Mouse (Mus musculus) ZHBTc4 (cell line): ENCODE results near the gene Npepl1.

ENCODE experiments used
- DNase-seq: peaks from one replicate; pipeline ENCODE4 v3.0.0-alpha.2; 2011; ENCODE audit warnings: low read depth, low spot score

Gene Npepl1

DNA sequence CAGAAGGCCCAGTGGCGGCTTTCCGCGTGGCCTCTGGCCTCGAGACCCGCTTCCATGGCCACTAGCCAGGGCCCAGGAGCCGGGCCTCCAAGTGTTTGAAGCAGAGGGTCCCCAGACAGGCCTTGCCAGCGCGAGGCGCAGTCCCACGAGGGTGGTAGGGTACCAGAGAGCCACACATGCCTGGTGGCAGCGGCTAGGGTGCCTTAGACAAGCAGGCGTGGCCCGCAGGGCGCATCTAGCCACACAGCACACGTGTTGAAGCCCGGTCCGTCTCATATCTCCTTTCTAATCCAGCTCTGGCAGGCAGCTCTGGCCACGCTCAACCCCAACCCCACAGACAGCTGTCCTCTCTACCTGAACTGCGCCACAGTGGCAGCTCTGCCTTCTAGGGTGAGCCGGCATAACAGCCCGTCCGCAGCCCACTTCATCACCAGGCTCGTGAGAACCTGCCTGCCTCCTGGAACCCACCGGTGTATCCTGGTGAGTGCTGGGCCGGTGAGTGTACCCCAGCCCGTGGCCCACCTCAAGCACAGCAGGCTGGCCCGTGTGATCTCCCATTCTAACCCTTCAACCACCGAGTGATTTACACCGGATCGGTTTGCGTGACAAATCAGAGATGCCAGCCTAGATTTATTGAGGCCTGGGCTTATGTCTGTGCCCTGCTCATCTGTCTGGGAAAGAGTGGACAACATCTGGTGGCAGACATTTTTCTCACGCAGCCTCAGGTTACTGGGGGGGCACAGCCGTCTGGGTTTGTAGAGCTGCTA, 817 bp downstream of the Npepl1 start:
- DNase-seq, result peak; percentile 60

DNA sequence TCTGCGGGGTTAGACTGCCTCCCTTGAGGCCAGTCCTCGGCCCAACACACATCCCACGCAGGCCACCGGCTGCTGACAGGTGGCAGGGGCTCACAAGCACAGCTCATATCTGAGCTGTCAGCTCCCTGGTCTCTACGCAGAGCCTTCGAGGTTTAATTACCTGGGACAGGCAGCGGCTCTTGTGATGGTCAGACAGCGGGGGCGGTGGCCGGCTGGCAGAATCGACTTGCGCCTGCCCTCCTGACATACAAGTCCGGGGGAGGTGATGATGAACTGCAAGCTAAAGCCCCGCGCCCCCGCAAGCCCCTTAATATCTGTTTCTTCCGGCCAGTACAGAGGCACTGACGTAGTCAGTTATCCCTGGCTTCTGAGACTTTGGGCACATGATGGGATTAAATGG, 2.8 kb downstream of the Npepl1 start:
- no peak for DNase-seq

DNA sequence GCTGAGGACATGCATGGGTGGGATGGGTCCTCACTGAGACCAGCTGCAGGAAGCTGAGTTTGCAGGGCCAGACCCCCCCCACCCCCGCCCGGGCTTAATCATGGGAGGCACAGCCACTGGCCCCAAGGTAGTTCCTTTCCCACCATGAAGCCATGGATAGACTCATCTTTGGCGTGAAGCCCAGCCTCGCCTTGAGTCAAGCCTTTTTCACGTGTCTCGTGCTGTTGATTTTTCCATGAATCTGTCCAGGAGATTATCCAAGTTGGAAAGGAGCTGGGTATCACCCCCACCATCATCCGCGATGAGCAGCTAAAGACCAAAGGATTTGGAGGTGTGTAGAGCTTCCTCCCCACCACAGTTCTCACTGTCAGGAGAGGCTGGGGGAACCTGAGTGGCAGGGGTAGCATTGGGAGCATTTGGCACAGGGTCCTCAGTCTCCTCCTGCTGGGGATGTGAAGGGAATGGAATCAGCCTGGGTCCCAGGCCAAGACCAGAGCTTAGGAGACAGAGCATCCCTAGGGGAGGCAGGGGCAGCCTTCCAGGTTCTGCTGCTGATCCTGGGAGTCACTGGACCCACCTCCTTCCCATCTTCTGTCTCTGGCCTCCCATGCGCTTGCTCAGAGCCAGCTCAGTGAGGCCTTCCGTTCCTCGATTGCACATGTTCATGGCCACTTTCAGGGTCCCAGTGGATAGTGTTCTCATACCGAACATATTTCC, 4.2 kb downstream of the Npepl1 start:
- DNase-seq, result no peak

DNA sequence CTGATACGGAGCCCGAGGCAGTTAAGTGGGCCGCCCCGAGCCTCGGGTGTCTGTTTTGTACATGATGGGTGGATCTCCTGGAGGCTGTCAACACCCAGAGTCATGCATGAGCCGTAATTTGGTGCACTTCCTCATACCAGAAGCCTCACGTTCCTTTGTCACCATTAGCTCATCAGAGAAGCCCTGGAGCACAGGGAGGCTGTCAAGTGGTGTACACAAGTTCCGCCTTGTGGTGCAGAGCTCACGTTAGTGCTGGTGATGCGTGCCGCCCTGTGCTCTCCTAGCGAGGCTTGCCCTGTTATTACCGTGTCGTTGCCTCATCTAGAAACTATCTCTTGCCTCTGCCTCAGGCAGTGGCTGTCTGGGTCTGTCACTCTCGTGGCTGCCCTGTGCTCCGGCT, 6.8 kb downstream of the Npepl1 start:
- DNase-seq, result peak; percentile 88

DNA sequence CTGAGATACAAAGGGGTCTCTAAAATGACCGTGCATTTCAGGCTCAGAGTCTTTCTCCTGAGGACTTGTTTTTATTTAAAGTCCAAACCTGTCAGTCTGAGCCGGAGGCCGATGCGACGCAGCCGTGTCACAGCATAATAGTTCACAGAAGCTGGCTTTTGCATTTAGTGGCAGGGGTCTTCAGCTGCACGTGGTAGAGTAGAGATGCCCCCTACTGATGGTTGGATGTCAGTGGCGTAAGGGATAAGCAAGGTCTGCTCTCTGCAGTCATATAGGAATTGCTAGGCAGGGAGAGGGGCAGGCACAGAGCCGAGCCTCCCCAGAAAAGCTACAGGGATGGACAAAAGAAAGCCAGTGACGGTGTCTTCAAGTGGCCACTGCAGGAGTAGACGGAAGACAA, 8.0 kb downstream of the Npepl1 start:
- DNase-seq, result no peak

DNA sequence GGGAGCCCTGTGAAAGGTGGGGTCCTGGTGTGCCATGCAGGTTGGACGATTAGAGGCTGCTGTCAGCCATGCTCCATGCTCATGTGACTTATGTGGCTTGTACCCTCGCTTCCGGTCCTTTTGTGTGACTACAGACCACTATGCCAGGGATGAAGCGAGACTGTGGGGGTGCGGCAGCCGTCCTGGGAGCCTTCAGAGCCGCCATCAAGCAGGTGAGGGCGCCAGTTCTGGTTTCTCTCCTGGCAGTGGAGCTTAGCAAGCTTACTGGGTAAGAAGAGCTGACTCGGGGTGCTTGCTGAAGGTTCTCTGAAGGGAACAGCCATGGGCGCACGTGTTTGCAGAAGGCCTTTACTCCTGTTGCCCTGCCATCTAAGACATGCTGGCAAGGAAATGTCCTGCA, 9.1 kb downstream of the Npepl1 start:
- DNase-seq, result no peak

DNA sequence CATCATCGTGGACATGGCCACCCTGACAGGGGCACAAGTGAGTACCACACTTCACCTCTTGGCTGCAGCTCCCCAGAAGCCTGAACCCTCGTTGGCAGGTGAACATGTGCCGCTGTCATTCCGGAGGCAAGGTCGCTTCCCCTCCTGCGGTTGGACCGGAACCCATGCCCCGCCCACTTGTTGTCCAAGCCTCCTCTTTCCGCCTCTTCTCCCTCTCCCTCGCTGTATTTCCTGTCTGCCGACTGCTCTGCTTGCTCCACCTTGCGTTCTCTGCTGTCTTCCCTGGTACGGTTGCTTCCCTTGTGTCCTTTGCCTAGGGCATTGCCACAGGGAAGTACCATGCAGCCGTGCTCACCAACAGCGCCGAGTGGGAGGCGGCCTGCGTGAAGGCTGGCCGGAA, 10.5 kb downstream of the Npepl1 start:
- DNase-seq, result peak; percentile 71

DNA sequence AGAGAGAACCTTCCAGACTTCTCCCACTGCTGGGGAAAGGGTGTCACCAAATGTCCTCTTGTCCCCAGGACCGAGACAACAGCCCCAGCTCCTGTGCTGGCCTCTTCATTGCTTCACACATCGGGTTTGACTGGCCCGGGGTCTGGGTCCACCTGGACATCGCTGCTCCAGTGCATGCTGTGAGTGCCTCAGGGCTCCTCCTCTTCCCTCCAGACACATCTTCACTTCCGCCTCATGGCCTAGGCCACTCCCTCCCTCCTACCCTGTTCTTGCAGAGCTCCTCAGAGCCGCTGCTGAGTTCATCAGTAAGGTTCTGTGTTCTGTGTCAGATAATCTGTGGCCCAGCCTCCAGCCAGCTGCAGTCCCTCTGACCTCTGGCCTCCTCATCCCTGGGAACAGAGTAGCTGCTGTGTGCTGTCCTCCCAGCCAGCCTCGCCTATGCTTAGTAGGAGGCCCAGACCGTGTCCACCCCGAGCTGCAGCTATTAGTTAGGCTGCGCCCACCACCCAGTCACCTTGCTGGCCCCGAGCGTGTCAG, 11.3 kb downstream of the Npepl1 start:
- peak; percentile 48 for DNase-seq

DNA sequence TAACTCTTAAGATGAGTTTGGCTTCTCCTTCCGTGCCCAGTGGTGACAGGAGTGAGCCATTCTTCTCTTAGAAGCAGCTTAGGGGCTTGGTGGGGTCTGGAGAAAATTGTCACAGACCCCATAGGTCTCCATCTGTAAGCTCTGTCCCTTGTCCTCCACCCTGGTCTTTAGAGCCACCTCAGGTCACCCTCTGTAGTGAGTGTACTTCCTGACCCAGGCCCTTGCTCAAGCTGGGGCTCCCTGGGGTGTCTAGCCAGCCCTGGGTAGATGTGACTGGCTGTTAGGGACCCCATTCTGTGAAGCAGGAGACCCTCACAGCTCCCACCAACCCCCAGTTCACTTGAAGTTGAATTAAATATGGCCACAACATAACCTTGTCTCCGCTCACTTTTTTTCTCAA, 12.2 kb downstream of the Npepl1 start:
- DNase-seq, result no peak

DNA sequence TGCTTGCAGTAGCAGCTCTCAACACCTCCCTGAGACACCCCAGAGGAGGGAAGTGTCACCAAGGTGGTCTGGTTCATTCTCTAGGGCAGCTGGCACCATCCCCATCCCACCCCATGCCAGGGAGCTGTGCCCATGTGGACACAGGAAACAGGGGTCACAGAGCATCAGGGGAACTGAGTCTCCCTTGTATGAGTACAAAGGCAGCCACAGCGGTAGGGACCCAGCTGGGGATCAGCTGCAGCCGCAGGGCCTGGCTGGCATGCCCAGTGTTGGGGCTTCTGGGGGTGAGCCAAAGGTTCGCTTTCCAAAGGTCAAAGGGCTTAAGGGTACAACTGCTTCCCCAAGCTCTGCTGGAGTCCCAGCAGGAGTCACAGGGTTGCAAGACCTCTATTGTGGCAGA, 13.6 kb downstream of the Npepl1 start:
- no peak for DNase-seq

DNA sequence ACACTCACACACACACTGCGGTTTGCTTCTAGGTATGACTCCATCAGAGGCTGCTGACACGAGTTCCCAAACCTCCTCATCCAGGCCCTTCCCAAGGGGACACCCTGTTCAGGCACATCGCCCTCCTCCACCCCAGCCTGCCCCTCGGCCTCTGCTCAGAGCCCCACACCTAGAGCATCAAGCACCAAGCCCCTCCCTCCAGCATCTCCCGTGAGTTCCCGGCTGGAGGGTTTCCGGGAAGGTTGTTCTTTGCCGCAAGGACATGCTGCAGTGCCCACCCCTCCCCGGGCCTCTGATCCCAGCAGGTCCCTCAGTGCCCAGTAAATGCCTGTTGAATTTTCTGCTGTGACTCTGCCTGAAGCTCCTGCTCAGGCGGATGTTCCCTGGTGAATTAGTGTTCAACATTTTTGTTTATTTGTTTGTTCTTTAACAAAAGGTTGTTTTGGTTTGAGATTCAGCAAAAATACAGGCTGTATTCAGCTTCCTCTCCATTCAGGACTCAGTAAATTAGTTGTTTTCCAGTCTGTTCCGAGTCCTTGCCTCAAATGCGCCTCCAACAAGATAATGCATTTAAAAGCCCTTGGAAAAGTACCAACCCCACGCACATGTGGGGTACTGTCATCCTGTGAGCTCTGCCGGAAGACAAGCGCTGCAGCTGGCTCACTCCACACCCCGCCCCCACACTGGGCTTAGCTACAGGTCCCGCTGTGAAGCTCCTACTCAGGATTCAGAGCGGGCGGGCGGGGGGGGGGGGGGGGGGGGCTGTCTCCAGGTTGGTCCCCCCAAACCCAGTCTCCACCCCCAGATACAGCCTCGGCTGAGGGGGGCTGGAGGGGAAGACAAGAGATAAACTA, 16.6 kb downstream of the Npepl1 start:
- peak; percentile 64 for DNase-seq

DNA sequence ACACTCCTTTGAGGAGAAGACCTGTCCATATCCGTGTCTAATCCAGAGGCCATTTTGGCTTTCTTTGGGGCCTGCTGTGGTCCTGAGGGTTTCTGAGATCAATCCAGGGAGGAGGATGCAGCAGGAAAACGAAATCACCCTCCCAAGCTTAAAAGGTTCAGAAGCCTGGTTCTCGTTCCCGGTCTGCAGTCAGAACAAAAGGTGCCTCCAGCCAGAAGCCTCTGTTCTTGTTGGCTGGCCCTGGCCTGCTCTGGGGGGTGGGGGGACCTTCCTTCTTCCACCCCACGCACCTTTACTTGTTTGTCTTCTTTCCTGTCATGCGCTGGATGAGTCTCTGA, 17.2 kb downstream of the Npepl1 start:
- DNase-seq, result no peak

DNA sequence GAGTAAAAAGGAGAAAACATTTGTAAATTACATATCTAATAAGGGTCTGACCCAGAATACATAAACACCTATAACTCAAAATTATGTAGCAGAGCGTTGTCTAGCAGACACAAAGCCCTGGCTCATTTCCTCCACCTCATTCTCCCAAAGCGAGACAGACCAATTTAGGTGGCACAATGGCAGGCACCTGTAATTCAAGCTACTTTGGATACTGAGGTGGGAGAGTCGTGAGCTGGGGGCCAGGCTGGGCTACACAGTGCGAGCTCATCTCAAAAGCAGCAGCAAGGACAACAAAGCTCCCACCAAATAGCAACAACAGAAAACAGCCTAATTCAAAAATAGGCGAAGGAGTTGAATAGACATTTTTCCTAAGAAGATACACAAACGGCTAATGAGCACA, 18.8 kb downstream of the Npepl1 start:
- no peak for DNase-seq

DNA sequence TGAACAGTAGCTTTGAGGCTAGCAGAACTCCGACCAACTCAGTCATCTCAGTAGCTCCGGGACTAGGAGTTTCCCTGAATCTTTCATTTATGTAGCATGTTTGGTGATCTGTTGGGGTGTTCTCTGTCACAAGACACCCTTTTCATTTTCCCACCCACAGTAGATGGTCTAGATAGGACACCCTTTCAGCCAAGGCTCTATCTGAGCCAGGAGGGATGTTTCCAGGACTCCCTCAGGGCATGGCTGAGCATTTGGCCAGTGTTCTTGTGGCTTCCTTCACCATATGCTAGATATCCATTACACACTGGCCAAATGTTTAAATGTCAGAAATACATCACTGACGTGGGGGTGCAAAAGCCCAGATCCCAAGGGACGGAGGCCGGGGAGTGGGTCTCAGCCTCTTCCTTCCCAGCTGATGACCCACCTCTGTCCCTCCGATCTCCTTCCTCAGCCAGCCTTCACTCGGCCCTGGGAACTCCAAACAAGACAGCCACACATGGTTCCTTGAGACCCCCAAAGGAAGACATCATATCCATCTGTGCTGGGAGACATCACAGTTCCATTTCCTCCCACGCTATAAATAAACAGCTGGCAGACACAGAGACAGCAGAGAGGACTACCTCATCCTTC, 20.4 kb downstream of the Npepl1 start:
- no peak for DNase-seq

DNA sequence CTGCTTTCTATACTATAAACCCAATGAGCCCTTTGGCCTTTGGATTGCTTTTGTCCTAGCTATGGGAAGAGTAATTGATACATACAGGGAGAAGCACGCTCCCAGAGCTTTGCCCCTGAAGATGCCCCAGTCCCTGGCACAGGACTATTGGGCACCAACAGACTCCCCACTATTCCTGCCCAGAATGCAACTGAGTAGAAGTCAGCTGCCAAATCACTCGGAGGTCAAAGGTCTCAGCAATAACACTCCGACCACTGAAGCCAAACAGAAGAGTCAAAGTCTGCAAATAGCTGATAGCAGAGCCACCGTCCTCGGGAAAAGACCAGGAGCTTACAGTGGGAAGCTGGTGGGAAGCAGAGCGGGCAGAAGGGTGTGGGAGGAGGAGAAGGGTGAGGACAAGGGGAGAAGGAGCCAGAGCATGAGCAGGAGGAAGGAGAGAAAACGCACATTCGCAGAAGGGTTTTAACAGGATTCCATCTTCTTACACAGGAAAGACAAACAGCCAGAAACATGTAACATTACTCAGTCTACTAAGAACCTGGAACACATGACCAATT, 22.3 kb downstream of the Npepl1 start:
- DNase-seq, result no peak

DNA sequence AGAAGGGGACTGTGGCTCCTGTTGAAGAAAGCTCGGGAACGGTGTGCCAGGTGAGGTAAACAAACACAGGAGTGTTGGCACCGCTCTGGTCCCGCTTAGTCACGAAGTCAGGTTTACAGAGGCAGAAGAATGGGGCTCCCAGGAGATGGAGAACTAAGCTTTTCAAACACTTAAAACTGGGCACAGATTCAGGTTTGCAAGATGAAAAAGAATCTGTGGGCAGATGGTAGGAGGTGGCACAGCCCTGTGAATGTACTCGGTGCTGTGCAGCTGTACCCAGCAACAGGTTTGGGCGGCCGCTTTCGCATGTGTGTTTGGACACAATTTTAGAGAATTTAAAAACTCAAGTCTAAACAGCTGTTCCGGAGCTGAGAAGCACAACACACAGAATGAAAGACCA, 48.9 kb downstream of the Npepl1 start:
- DNase-seq, result no peak

DNA sequence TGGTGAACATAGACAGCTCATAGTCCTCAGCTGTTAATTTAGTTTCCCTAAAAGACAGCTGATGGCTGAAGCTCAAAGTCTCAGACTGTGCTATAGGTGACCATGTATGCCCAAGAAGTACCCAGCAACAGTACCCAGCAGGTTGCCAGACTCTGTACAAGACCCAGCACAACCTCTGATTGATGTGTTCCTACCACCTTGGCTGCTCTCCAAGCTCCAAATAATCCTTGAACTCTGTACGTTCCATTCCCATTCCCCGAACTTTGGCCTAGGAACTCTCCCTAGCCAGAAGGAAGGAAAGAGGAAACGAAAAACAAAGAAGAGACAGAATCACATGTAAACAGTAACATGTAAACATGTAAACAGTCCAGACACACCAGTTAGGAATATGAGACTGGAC, 50.3 kb downstream of the Npepl1 start:
- DNase-seq, result no peak
